Mouse (Mus musculus): ENCODE results near the gene Clcn2. TPM values are rescaled to one million over a fixed set of nuclear protein-coding genes. Genes with fewer than 3 reads are reported as not detected.
A peak's percentile ranks its signal among the peaks of the same experiment; 100 is the strongest.

Clcn2 gene
- total RNA-seq, 1 experiment from 2014 or later, result 2.8 TPM

GRCm38 (mm10) chr16:20708220-20708938, 9.2 kb downstream of the Clcn2 start:
- no peak for ATAC-seq (replicated peaks in 1 of 2; ENCODE audit: insufficient read depth in 1 of 2, low FRiP score in 2 of 2, low TSS enrichment in 1 of 2, low read depth in 1 of 2, poor library complexity in 2 of 2, severe bottlenecking in 2 of 2)

GRCm38 (mm10) chr16:20706407-20707055, 11.0 kb downstream of the Clcn2 start:
- no peak for ATAC-seq (replicated peaks in 1 of 2; ENCODE audit: insufficient read depth in 1 of 2, low FRiP score in 2 of 2, low TSS enrichment in 1 of 2, low read depth in 1 of 2, poor library complexity in 2 of 2, severe bottlenecking in 2 of 2)

GRCm38 (mm10) chr16:20705786-20706185, 11.8 kb downstream of the Clcn2 start:
- no peak for ATAC-seq (replicated peaks in 1 of 2; ENCODE audit: insufficient read depth in 1 of 2, low FRiP score in 2 of 2, low TSS enrichment in 1 of 2, low read depth in 1 of 2, poor library complexity in 2 of 2, severe bottlenecking in 2 of 2)

DNA sequence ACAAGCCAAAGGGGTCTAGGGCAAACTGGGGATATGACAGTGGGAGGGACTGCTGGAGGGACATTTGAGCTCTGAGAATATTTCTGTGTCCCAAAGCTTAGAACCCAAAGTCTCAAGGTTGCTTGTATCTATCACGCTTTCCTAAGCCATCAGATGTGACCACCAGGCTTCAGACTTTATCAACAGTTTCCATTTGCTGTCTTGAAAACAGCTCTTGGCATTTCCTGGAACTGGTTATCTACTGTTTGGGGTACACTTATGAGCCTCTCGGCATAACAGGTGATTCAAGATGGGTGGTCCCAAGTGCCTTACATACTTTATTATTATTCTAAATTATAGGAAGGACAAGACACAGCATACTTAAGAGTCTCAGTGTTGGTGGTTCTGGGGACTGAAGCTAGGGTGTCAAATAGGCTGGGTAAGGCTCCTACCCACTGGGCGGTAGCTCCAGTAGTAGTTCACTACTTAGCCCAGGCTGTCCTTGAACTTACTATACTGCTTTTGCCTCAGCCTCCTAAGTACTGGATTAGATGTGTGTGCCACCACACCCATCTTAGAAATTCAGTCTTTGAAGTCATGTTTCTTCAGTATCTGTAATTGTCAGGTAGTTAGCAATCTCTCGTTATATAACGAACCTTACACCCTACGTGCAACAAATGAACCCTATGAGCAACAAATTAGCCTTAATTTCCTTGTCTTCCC, 13.7 kb downstream of the Clcn2 start:
- no peak for ATAC-seq (replicated peaks in 1 of 2; ENCODE audit: insufficient read depth in 1 of 2, low FRiP score in 2 of 2, low TSS enrichment in 1 of 2, low read depth in 1 of 2, poor library complexity in 2 of 2, severe bottlenecking in 2 of 2)

DNA sequence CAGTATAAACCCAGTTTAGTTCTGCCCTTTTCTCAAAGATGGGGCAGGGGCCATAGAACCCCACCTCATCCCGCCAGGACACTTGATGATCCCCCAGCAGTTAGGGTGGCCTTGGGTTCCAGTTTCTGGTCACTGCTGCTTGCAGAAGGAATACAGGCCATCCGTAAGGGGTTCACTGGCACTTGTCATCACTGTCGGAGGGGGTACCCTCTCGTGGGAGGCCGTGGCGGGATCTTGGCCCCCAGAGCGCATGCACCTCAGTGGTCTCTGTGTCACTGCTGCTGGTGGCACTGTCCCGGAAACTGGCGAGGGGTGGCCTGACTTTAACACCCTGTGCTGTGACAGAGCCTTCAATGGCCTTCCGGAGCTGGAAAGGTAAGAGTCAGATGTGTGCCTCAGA, 14.5 kb downstream of the Clcn2 start:
- ATAC-seq (replicated peaks in 1 of 2; ENCODE audit: insufficient read depth in 1 of 2, low FRiP score in 2 of 2, low TSS enrichment in 1 of 2, low read depth in 1 of 2, poor library complexity in 2 of 2, severe bottlenecking in 2 of 2), result no peak

GRCm38 (mm10) chr16:20702522-20702893, 15.0 kb downstream of the Clcn2 start:
- ATAC-seq (replicated peaks in 1 of 2; ENCODE audit: insufficient read depth in 1 of 2, low FRiP score in 2 of 2, low TSS enrichment in 1 of 2, low read depth in 1 of 2, poor library complexity in 2 of 2, severe bottlenecking in 2 of 2), result peak; percentile 68 to 74

- ATAC-seq (replicated peaks in 1 of 2; ENCODE audit: insufficient read depth in 1 of 2, low FRiP score in 2 of 2, low TSS enrichment in 1 of 2, low read depth in 1 of 2, poor library complexity in 2 of 2, severe bottlenecking in 2 of 2), result peak; percentile 19 to 35; a peak in 1 of 4 replicates
These were observed 15.6 kb downstream of the Clcn2 start for GRCm38 (mm10) chr16:20701729-20702521.

DNA sequence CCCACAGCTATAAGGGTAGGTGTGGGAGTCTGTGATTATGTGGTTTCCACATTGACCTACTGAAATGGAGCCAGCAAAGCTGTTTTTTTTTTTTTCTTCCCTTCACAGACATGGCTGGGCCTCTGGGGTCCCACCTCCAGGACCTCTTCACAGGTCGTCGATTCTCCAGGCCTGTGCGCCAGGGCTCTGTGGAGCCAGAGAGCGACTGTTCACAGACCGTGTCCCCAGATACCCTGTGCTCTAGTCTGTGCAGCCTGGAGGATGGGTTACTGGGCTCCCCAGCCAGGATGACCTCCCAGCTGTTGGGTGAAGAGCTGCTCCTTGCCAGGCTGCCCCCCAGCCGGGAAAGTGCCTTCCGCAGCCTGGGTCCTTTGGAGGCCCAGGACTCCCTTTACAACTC, 16.2 kb downstream of the Clcn2 start:
- ATAC-seq (replicated peaks in 1 of 2; ENCODE audit: insufficient read depth in 1 of 2, low FRiP score in 2 of 2, low TSS enrichment in 1 of 2, low read depth in 1 of 2, poor library complexity in 2 of 2, severe bottlenecking in 2 of 2), result no peak

DNA sequence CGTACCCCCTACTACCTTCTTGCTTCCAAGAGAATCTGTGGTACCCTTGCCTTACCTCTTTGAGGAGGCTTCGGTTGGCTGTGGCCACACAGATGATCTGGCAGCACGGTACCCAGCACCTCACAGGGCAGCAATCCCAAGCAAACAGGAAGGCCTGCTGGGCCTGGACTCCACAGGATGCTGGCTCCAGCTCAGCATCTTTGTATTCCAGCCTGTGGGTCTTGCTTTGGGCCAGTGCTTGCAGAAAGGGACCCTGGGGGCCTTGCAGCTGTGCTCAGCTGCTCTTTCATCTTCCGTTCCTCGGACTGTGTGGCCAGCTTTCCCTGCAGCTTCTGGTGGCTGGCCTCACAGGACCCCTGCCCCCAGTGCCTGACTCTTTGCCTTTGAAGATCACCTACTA, 17.5 kb downstream of the Clcn2 start:
- no peak for ATAC-seq (replicated peaks in 1 of 2; ENCODE audit: insufficient read depth in 1 of 2, low FRiP score in 2 of 2, low TSS enrichment in 1 of 2, low read depth in 1 of 2, poor library complexity in 2 of 2, severe bottlenecking in 2 of 2)

DNA sequence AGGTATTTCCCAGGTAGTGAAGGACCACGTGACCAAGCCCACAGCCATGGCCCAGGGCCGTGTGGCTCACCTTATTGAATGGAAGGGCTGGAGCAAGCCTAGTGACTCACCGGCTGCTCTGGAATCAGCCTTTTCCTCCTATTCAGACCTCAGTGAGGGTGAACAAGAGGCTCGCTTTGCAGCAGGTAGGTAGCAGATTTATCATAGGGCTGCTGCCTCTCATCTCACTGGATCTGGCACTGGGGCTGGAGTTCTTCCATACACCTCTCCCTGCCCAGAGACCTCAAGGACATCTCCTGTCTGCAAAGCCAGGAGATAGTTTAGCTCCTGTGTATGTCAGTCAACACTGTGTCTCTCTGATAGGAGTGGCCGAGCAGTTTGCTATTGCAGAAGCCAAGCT, 18.3 kb downstream of the Clcn2 start:
- no peak for ATAC-seq (replicated peaks in 1 of 2; ENCODE audit: insufficient read depth in 1 of 2, low FRiP score in 2 of 2, low TSS enrichment in 1 of 2, low read depth in 1 of 2, poor library complexity in 2 of 2, severe bottlenecking in 2 of 2)

GRCm38 (mm10) chr16:20695622-20696323, 21.8 kb downstream of the Clcn2 start:
- peak; percentile 47 to 52 for ATAC-seq (replicated peaks in 1 of 2; ENCODE audit: insufficient read depth in 1 of 2, low FRiP score in 2 of 2, low TSS enrichment in 1 of 2, low read depth in 1 of 2, poor library complexity in 2 of 2, severe bottlenecking in 2 of 2)

- peak in 1 of 2 experiments; percentile 31; a peak in 2 of 4 replicates for ATAC-seq (replicated peaks in 1 of 2; ENCODE audit: insufficient read depth in 1 of 2, low FRiP score in 2 of 2, low TSS enrichment in 1 of 2, low read depth in 1 of 2, poor library complexity in 2 of 2, severe bottlenecking in 2 of 2)
These were observed 22.8 kb downstream of the Clcn2 start for GRCm38 (mm10) chr16:20694781-20695180.

GRCm38 (mm10) chr16:20693111-20693701, 24.3 kb downstream of the Clcn2 start, which contains the start of gene Fam131a:
Fam131a (plus strand) TSS chr16:20693241.
- ATAC-seq (replicated peaks in 1 of 2; ENCODE audit: insufficient read depth in 1 of 2, low FRiP score in 2 of 2, low TSS enrichment in 1 of 2, low read depth in 1 of 2, poor library complexity in 2 of 2, severe bottlenecking in 2 of 2), result peak; percentile 83 to 90

DNA sequence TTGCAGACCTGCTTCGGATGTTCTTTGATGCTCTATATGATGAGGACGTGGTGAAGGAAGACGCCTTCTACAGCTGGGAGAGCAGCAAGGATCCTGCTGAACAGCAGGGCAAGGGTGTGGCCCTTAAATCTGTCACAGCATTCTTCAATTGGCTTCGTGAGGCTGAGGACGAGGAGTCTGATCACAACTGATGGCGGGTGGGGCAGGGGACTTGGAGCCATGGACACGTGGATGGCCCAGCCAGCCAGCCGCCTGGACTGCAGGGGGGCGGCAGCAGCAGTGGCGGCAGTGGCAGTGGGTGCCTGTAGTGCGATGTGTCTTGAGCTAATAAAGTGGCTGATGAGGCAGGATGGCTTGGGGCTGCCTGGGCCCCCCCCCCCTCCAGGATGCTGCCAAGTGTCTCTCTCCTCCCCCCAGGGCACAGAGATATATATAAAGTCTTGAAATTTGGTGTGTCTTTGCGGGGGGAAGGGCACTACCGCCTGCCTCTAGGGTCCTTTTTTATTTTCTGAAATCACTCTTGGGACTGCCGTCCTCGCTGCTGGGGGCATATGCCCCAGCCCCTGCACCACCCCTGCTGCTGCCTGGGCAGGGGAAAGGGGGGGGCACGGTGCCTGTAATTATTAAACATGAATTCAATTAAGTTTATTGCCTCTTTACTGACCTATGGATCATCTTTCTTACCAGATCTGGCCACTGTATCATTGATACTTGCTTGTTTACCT, 25.1 kb downstream of the Clcn2 start:
- no peak for ATAC-seq (replicated peaks in 1 of 2; ENCODE audit: insufficient read depth in 1 of 2, low FRiP score in 2 of 2, low TSS enrichment in 1 of 2, low read depth in 1 of 2, poor library complexity in 2 of 2, severe bottlenecking in 2 of 2)

GRCm38 (mm10) chr16:20691617-20692016, 25.9 kb downstream of the Clcn2 start:
- ATAC-seq (replicated peaks in 1 of 2; ENCODE audit: insufficient read depth in 1 of 2, low FRiP score in 2 of 2, low TSS enrichment in 1 of 2, low read depth in 1 of 2, poor library complexity in 2 of 2, severe bottlenecking in 2 of 2), result no peak

GRCm38 (mm10) chr16:20690774-20691173, 26.8 kb downstream of the Clcn2 start:
- no peak for ATAC-seq (replicated peaks in 1 of 2; ENCODE audit: insufficient read depth in 1 of 2, low FRiP score in 2 of 2, low TSS enrichment in 1 of 2, low read depth in 1 of 2, poor library complexity in 2 of 2, severe bottlenecking in 2 of 2)
